Mouse (Mus musculus) ZHBTc4 (cell line): ENCODE measurements around the gene Tcf7l2.

Source experiments
- DNase-seq: peaks from one replicate; pipeline ENCODE4 v3.0.0-alpha.2; 2011; ENCODE audit warnings: low read depth, low spot score

Tcf7l2 gene

GRCm38 (mm10) chr19:55939090-55939489, 197.5 kb downstream of the Tcf7l2 start:
- no peak for DNase-seq

- DNase-seq, result no peak
Observed at GRCm38 (mm10) chr19:55939719-55940118, 198.1 kb downstream of the Tcf7l2 start.

GRCm38 (mm10) chr19:55940538-55941252, 199.1 kb downstream of the Tcf7l2 start:
- no peak for DNase-seq

GRCm38 (mm10) chr19:55941253-55942125, 199.9 kb downstream of the Tcf7l2 start:
- no peak for DNase-seq

GRCm38 (mm10) chr19:55951397-55951796, 209.8 kb downstream of the Tcf7l2 start:
- DNase-seq, result no peak

- no peak for DNase-seq
Observed at GRCm38 (mm10) chr19:55953207-55953606, 211.6 kb downstream of the Tcf7l2 start.

GRCm38 (mm10) chr19:55955126-55955525, 213.5 kb downstream of the Tcf7l2 start:
- DNase-seq, result no peak

- DNase-seq, result no peak
Observed at GRCm38 (mm10) chr19:55956745-55957144, 215.1 kb downstream of the Tcf7l2 start.

- DNase-seq, result no peak
Observed at GRCm38 (mm10) chr19:55964421-55964820, 222.8 kb downstream of the Tcf7l2 start.

- no peak for DNase-seq
Observed at GRCm38 (mm10) chr19:55966066-55966465, 224.4 kb downstream of the Tcf7l2 start.

- peak; percentile 14 for DNase-seq
Observed at GRCm38 (mm10) chr19:55969929-55970531, 228.4 kb downstream of the Tcf7l2 start.

GRCm38 (mm10) chr19:55976073-55976472, 234.5 kb downstream of the Tcf7l2 start:
- no peak for DNase-seq
